Mouse (Mus musculus) frontal cortex, adult (tissue): ENCODE results near the gene Clec16a.

ENCODE experiments used
- ATAC-seq: cut with Nextera tagmentation; 2 replicates; pipeline ENCODE4 v1.9.2; 2017; ENCODE audit warnings: mild to moderate bottlenecking, moderate library complexity, mixed read lengths; ENCODE audit not compliant: low TSS enrichment

Gene Clec16a

GRCm38 (mm10) chr16:10786288-10786687 lies 241.1 kb downstream of the Clec16a start:
- peak; percentile 75 for ATAC-seq

- ATAC-seq, result no peak
Measured at GRCm38 (mm10) chr16:10786782-10787547, 241.8 kb downstream of the Clec16a start.

- ATAC-seq, result no peak
Measured at GRCm38 (mm10) chr16:10787548-10788058, 242.5 kb downstream of the Clec16a start.

- ATAC-seq, result no peak
Measured at GRCm38 (mm10) chr16:10788271-10788670, 243.1 kb downstream of the Clec16a start, which contains the start of gene Tnp2. Gene Tnp2, minus strand, starts transcription at chr16:10788660.

GRCm38 (mm10) chr16:10788866-10789265 lies 243.7 kb downstream of the Clec16a start:
- no peak for ATAC-seq

GRCm38 (mm10) chr16:10790702-10791101 lies 245.6 kb downstream of the Clec16a start, which contains the start of gene Prm3:
Gene Prm3, minus strand, starts transcription at chr16:10790914.
- ATAC-seq, result no peak
